Mouse (Mus musculus): Measurements from ENCODE around the gene Slc26a10. TPM values are rescaled to one million over a fixed set of nuclear protein-coding genes. Genes with fewer than 3 reads are reported as not detected.
A peak's percentile ranks its signal among the peaks of the same experiment; 100 is the strongest.

The Slc26a10 gene
- polyA plus RNA-seq, 1 experiment from 2014 or later = 2.1 TPM

GRCm38 (mm10) chr10:127211414-127211854, 31.0 kb upstream of the Slc26a10 start, which contains the start of gene Pip4k2c:
TSS of gene Pip4k2c (minus strand) at chr10:127211585.
- H3K9me3 ChIP-seq = no peaks in the 10 kb centered on the region
- DNase-seq (ENCODE audit: low spot score) = peak; percentile 96
- peak within 1 kb of the TSS; percentile 82 for H3K27ac ChIP-seq (replicated peaks)
- H3K4me3 ChIP-seq = peak within 1 kb of the TSS; percentile 77
- no peaks in the 10 kb centered on the region for H3K27me3 ChIP-seq (replicated peaks; ENCODE audit: low read depth, poor library complexity, severe bottlenecking)
- WGBS = under 1% methylated on average over 47 of the region's 47 CpGs
- H3K36me3 ChIP-seq (replicated peaks) = peaks cover 25% of the 10 kb centered on the region
- H3K4me1 ChIP-seq = peaks cover 20% of the 10 kb centered on the region

GRCm38 (mm10) chr10:127210961-127211405, 30.5 kb upstream of the Slc26a10 start:
- no peak for DNase-seq (ENCODE audit: low spot score)
- WGBS = under 1% methylated on average over 25 of the region's 25 CpGs
- peak overlapping the region; percentile 77 for H3K4me3 ChIP-seq
- H3K9me3 ChIP-seq = no peaks in the 10 kb centered on the region
- H3K27me3 ChIP-seq (replicated peaks; ENCODE audit: low read depth, poor library complexity, severe bottlenecking) = no peaks in the 10 kb centered on the region
- H3K36me3 ChIP-seq (replicated peaks) = peaks cover 30% of the 10 kb centered on the region
- H3K27ac ChIP-seq (replicated peaks) = peak overlapping the region; percentile 82
- peaks cover 20% of the 10 kb centered on the region for H3K4me1 ChIP-seq

GRCm38 (mm10) chr10:127209928-127210570, 29.6 kb upstream of the Slc26a10 start:
- 86% methylated on average over 13 of the region's 13 CpGs for WGBS
- Histone ChIP-seq H3K27me3 (replicated peaks; ENCODE audit: low read depth, poor library complexity, severe bottlenecking) (no peaks in the 10 kb centered on the region), H3K27ac (replicated peaks) (no peak overlapping the region), H3K4me1 (peaks cover 20% of the 10 kb centered on the region), H3K9me3 (no peaks in the 10 kb centered on the region), H3K4me3 (peak overlapping the region; percentile 77), H3K36me3 (replicated peaks) (peaks cover 39% of the 10 kb centered on the region)
- DNase-seq (ENCODE audit: low spot score) = no peak

- H3K27me3 ChIP-seq (replicated peaks; ENCODE audit: low read depth, poor library complexity, severe bottlenecking) = no peaks in the 10 kb centered on the region
- WGBS = 88% methylated on average over 4 of the region's 4 CpGs
- H3K4me3 ChIP-seq = no peak overlapping the region
- H3K4me1 ChIP-seq = peaks cover 20% of the 10 kb centered on the region
- H3K9me3 ChIP-seq = no peaks in the 10 kb centered on the region
- H3K27ac ChIP-seq (replicated peaks) = no peak overlapping the region
- DNase-seq (ENCODE audit: low spot score) = no peak
- peaks cover 50% of the 10 kb centered on the region for H3K36me3 ChIP-seq (replicated peaks)
Observed at GRCm38 (mm10) chr10:127208921-127209320, 28.5 kb upstream of the Slc26a10 start.

- H3K4me3 ChIP-seq = no peak overlapping the region
- DNase-seq (ENCODE audit: low spot score) = no peak
- no peaks in the 10 kb centered on the region for H3K27me3 ChIP-seq (replicated peaks; ENCODE audit: low read depth, poor library complexity, severe bottlenecking)
- H3K9me3 ChIP-seq = no peaks in the 10 kb centered on the region
- WGBS = 89% methylated on average over 10 of the region's 10 CpGs
- H3K27ac ChIP-seq (replicated peaks) = no peak overlapping the region
- H3K36me3 ChIP-seq (replicated peaks) = peaks cover 82% of the 10 kb centered on the region
- H3K4me1 ChIP-seq = peaks cover 12% of the 10 kb centered on the region
Observed at GRCm38 (mm10) chr10:127205373-127205772, 24.9 kb upstream of the Slc26a10 start.

- H3K27me3 ChIP-seq (replicated peaks; ENCODE audit: low read depth, poor library complexity, severe bottlenecking) = no peaks in the 10 kb centered on the region
- no peak overlapping the region for H3K4me3 ChIP-seq
- H3K36me3 ChIP-seq (replicated peaks) = peaks cover 90% of the 10 kb centered on the region
- 91% methylated on average over 5 of the region's 5 CpGs for WGBS
- DNase-seq (ENCODE audit: low spot score) = no peak
- H3K27ac ChIP-seq (replicated peaks) = no peak overlapping the region
- peaks cover 4% of the 10 kb centered on the region for H3K4me1 ChIP-seq
- no peaks in the 10 kb centered on the region for H3K9me3 ChIP-seq
Observed at GRCm38 (mm10) chr10:127204589-127204988, 24.1 kb upstream of the Slc26a10 start.

- peak overlapping the region; percentile 35; the same call in 1 of the 2 replicates for H3K27ac ChIP-seq (replicated peaks)
- DNase-seq (ENCODE audit: low spot score) = no peak
- no peak overlapping the region for H3K4me3 ChIP-seq
- H3K9me3 ChIP-seq = no peaks in the 10 kb centered on the region
- H3K27me3 ChIP-seq (replicated peaks; ENCODE audit: low read depth, poor library complexity, severe bottlenecking) = no peaks in the 10 kb centered on the region
- peaks cover 96% of the 10 kb centered on the region for H3K36me3 ChIP-seq (replicated peaks)
- 88% methylated on average over 3 of the region's 3 CpGs for WGBS
- H3K4me1 ChIP-seq = peaks cover 4% of the 10 kb centered on the region
Observed at GRCm38 (mm10) chr10:127203106-127203505, 22.7 kb upstream of the Slc26a10 start.

- H3K27me3 ChIP-seq (replicated peaks; ENCODE audit: low read depth, poor library complexity, severe bottlenecking) = no peaks in the 10 kb centered on the region
- H3K4me1 ChIP-seq = peaks cover 29% of the 10 kb centered on the region
- DNase-seq (ENCODE audit: low spot score) = no peak
- H3K36me3 ChIP-seq (replicated peaks) = peaks cover 79% of the 10 kb centered on the region
- 81% methylated on average over 8 of the region's 8 CpGs for WGBS
- no peak overlapping the region for H3K4me3 ChIP-seq
- no peak overlapping the region for H3K27ac ChIP-seq (replicated peaks)
- no peaks in the 10 kb centered on the region for H3K9me3 ChIP-seq
Observed at GRCm38 (mm10) chr10:127200279-127200678, 19.8 kb upstream of the Slc26a10 start.

GRCm38 (mm10) chr10:127199474-127199873, 19.0 kb upstream of the Slc26a10 start:
- Histone ChIP-seq H3K4me1 (peaks cover 37% of the 10 kb centered on the region), H3K27me3 (replicated peaks; ENCODE audit: low read depth, poor library complexity, severe bottlenecking) (no peaks in the 10 kb centered on the region), H3K36me3 (replicated peaks) (peaks cover 71% of the 10 kb centered on the region), H3K27ac (replicated peaks) (no peak overlapping the region), H3K4me3 (no peak overlapping the region), H3K9me3 (no peaks in the 10 kb centered on the region)
- DNase-seq (ENCODE audit: low spot score) = no peak
- WGBS = 85% methylated on average over 11 of the region's 11 CpGs

GRCm38 (mm10) chr10:127199068-127199467, 18.6 kb upstream of the Slc26a10 start:
- no peak overlapping the region for H3K27ac ChIP-seq (replicated peaks)
- WGBS = 68% methylated on average over 5 of the region's 5 CpGs
- no peaks in the 10 kb centered on the region for H3K9me3 ChIP-seq
- H3K36me3 ChIP-seq (replicated peaks) = peaks cover 67% of the 10 kb centered on the region
- no peak overlapping the region for H3K4me3 ChIP-seq
- H3K4me1 ChIP-seq = peaks cover 41% of the 10 kb centered on the region
- no peak for DNase-seq (ENCODE audit: low spot score)
- H3K27me3 ChIP-seq (replicated peaks; ENCODE audit: low read depth, poor library complexity, severe bottlenecking) = no peaks in the 10 kb centered on the region

GRCm38 (mm10) chr10:127198492-127198891, 18.0 kb upstream of the Slc26a10 start:
- WGBS = 68% methylated on average over 2 of the region's 2 CpGs
- peaks cover 63% of the 10 kb centered on the region for H3K36me3 ChIP-seq (replicated peaks)
- no peak for DNase-seq (ENCODE audit: low spot score)
- H3K9me3 ChIP-seq = no peaks in the 10 kb centered on the region
- peaks cover 43% of the 10 kb centered on the region for H3K4me1 ChIP-seq
- 0 out of 2 replicates have a peak overlapping the region, but pooled peaks have one; percentile 20 for H3K27ac ChIP-seq (replicated peaks)
- no peaks in the 10 kb centered on the region for H3K27me3 ChIP-seq (replicated peaks; ENCODE audit: low read depth, poor library complexity, severe bottlenecking)
- H3K4me3 ChIP-seq = no peak overlapping the region

- Histone ChIP-seq H3K27ac (replicated peaks) (peak overlapping the region; percentile 44; the same call in 1 of the 2 replicates), H3K36me3 (replicated peaks) (peaks cover 63% of the 10 kb centered on the region), H3K9me3 (no peaks in the 10 kb centered on the region), H3K4me1 (peaks cover 51% of the 10 kb centered on the region), H3K27me3 (replicated peaks; ENCODE audit: low read depth, poor library complexity, severe bottlenecking) (no peaks in the 10 kb centered on the region), H3K4me3 (no peak overlapping the region)
- DNase-seq (ENCODE audit: low spot score) = no peak
- 87% methylated on average over 11 of the region's 11 CpGs for WGBS
Observed at GRCm38 (mm10) chr10:127197505-127198110, 17.2 kb upstream of the Slc26a10 start.

- Histone ChIP-seq H3K9me3 (no peaks in the 10 kb centered on the region), H3K27ac (replicated peaks) (no peak overlapping the region), H3K4me1 (peaks cover 55% of the 10 kb centered on the region), H3K27me3 (replicated peaks; ENCODE audit: low read depth, poor library complexity, severe bottlenecking) (no peaks in the 10 kb centered on the region), H3K4me3 (no peak overlapping the region; the same call in 1 of the 2 replicates), H3K36me3 (replicated peaks) (peaks cover 63% of the 10 kb centered on the region)
- no peak for DNase-seq (ENCODE audit: low spot score)
- WGBS = 88% methylated on average over 8 of the region's 8 CpGs
Observed at GRCm38 (mm10) chr10:127197104-127197503, 16.7 kb upstream of the Slc26a10 start.

All from embryonic facial prominence, embryonic 10.5 days (tissue).